Mouse (Mus musculus): ENCODE results near the gene Pigq.

GRCm38 (mm10) chr17:25880913-25881641 is 63.7 kb downstream of the Pigq start:
- no peak for TF ChIP-seq CTCF (IDR thresholded peaks at IDR 0.05; ENCODE audit: control insufficient read depth, insufficient read depth, insufficient replicate concordance, low read depth, low read length)
- TF ChIP-seq POLR2A (IDR thresholded peaks at IDR 0.05; ENCODE audit: control insufficient read depth, low read depth, low read length): no peak
